Mouse (Mus musculus) mesoderm, embryonic 11.5 days (tissue): ENCODE results near the gene Arxes2.
"Not testable (repeated sequence)": the region's sequence is repeated elsewhere in the genome, so short reads cannot be mapped to it uniquely, and the experiment has no call there.

Experiments used
- DNase-seq: peaks from one replicate; pipeline ENCODE4 v3.0.0-alpha.2; 2012; ENCODE audit warnings: low read depth, low spot score

Gene Arxes2

DNA sequence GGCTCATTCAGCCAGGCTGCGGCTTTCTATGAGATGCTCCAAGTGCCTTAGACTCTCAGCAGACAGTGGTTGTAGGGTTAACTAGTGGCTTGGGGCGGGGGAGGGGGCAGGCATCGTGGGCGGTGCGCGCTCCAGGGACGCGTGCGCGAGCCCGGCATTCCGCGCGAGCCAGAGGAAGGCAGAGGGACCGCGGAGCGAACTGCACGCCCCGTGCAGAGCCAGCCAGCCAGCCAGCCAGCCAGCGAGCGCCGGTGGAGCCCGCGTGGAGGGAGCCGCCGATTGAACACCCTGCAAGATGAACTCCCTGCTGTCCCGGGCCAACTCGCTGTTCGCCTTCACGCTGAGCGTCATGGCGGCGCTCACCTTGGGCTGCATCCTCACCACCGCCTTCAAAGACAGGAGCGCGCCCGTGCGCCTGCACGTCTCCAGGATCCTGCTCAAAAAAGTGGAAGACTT is at the start of gene Arxes2:
Gene Arxes2, plus strand, starts transcription at position 161 of the 456 bp plus-strand sequence.
- not testable (repeated sequence) for DNase-seq

DNA sequence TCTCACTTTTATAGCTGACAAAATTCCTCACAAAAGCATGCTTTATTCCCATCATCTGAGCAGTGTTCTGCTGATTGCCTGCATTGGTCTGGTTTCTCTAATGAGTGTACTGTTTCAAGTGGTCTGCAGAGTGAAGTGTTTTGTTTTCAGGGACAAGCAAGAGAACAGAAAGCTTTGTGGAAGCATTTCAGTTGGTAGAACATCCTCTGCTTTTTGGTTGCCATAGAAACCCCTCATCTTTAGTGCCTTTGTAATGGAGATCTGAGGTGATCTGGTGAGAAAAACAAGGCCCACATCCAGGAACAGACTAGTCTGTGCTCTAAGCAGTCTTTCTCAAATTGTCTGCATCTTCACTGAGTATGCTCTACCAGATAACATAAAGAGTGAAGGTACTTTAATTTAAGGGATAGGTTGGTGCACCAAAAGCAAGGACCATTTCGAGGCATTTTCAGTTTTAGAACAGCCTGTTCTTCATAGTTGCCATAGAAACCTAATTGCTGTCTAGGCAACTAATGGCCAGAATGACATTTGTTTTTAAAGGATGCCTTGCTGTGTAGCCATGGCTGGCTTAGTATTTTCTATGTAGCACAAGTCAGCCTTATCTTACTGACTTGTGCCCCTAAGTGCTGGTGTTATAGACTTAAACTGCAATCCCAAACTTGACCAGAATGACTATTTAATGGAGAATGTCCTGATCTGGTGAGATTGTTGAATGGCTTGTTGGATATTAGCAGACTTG is 44.8 kb upstream of the Arxes2 start:
- no peak for DNase-seq

DNA sequence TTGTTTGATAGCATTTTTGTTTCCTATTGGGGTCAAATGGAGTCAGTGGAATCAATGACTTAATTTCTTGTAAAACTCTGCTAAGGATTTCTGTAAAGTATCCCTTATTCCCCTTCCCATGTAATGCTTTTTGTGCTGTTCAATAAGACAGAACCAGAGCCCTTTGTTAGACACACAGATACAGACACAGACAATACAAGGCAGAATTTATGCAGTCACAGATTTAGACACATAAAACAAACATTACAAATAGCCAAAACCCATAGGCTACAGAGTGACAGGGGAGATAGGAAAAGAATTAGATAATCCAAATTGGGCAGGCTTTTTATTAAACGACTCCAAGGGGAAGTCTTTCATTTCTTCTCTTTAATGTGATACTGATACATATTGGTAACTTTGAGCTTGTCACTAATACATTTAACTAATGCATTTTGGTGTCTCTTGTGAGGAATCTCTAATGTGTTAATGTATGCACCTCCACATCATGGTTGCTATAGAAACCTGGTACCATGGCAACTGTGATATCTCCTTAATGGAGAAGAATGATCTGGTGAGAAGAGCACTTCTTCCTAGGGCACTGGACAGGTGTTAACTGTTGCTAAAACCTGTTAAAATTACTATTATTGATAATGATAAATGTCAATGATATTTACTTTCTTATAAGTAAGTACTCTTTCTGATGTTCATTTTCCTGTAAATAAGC is 36.5 kb upstream of the Arxes2 start:
- no peak for DNase-seq

DNA sequence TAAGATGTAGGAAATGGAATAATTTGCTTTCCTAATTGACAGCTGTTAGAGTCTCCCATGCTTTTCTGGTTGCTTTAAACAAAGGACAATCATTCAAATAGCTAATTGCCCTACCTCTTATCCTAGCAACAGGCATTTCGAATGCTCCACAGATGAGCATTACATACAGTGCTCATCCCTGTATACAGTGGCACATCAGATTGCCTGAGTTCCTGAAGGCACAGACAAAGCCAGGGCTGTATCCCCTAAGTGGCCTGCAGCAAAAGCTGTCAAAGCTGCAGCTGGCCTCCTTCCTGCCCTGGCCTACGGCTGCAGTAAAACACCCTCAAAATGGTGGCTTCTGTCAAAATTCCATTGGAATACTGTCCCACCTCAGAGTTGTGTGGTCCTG is 35.9 kb upstream of the Arxes2 start:
- DNase-seq, result no peak

DNA sequence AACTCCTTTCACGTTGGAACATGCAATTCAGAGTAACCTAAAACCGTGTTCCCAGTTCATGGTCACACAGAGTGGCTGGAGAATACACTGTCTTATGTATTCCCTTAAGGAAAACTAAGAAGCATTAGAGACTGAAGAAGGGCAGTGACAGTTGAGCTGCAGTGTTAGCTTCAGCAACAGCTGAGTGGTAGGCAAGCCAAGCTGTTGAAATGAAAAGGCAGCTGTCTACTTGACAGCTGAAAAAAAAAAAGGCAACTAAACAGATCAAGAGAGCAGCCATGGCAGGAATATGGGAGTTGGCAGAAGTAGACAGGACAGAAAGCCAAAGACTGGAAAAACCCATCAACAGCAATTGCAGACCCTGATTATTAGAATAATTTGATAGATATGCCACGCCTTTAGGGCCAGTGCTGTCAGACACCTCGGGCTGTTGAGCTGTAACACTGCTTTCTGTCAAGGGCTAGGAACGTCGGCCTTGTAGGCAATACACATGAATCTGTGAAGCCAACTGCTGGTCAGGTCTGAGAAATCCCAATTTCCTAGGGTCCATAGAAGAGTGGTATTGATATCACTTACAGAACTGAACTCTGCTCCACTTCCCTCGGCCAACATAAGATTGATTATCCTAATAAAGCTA is 34.9 kb upstream of the Arxes2 start:
- no peak for DNase-seq

DNA sequence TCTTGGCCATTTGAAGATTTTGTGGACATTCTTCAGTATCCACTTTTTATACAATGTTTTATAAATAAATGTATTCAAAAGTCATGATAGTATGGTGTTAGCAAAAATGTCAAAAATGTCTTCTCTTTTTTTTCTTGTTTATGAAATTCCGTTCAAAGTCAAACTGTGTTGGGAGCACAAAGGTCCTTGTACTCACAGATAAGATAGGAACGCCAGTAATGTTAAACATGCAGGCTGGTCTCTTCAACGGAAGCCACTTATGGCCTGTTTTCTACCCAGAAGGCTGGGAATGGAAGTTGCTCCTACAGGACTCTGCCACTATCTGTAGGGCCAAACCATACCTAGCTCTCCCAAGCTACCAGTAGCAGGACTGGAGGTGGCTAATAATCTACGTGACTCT is 34.1 kb upstream of the Arxes2 start:
- no peak for DNase-seq

DNA sequence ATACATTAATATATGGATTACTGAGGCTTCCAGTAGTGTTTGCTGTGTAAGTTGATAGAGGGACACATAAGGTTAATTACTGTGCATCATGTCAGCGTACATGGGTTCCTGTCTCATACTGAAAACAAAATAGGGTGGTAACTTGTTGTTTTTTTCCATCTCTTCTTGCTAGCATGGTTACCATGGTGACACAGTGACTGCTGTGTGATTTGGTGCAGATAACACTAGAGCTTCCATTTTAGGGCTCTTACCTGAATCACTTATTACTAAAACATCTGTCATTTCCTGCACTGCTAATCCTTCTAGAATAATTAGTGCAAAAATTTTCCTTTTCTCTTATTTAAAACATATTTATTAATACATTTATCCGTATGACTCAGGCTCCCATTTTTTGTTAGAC is 31.3 kb upstream of the Arxes2 start:
- DNase-seq, result no peak

DNA sequence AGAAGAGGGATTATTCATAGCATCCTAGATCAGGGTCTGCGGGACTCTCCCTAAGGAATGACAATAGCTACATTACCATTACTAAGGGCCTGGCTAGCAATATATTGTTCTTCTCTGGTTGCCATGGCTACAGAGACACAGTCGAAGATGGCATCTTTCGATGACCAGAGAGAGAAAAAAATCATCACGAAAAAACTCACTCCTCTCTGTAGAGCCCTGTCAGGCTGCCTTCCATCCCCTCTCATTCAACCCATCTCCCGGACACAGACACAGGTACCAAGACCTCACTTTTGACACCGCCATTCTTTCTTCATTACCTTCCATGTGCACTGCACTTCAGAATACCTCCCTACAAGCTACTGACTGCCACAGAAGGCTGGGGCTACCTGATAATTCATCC is 30.5 kb upstream of the Arxes2 start:
- no peak for DNase-seq

DNA sequence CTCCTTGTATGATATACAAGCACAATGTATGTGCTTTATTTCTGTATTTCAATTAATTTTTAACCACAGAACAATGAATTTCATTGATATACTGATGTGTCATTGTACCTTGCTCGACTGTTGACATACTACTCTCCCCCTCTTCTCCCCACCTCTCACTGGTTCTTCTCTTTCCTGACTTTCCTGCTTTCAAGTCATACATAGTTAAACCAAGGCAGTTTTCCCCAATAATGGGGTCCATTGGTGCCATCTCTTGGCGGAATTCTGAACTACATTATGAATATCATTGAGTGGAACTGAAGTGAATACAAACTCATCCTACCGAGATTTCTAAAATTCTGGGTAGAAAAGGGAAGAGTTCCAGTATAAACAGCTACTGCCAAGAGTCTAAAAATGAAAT is 30.0 kb upstream of the Arxes2 start:
- peak; percentile 42 for DNase-seq

DNA sequence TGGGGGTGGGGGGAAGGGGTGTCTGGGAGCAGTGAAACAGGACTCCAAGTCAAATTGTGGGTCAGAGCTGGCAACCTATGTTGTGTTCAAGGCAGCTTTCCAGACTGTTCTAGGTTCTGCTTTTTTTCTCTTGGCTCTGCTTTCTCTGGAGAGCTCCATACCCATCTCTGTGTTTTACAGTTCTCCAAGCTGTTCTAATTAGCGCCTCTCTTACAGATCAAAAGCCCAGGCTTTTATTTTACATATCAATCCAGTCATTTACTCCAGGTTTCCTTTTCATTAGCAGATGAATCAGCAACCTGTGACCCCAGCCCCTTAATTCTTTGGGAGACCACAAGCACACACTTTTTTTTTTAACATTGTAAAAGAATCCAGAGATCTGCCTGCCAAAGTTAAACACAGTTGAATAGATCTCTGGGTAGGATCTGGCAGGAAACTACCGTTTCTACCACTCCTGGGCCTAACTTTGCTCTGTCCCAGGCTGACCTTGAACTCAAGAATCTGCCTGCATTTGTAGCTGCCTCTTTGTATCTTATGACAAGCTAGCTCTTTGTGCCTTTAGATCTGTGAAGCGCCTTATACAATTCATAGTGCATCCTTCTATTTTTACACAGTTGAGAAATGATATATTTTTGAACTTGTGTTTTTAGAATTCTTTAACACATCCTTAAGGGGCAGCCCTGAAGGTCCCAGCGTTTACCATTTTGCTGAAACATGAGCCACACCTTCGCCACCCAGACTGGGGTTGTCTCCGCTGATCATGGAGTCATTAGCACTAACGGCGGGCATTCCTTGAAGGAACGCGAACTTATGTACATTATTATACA is 19.8 kb upstream of the Arxes2 start:
- no peak for DNase-seq

DNA sequence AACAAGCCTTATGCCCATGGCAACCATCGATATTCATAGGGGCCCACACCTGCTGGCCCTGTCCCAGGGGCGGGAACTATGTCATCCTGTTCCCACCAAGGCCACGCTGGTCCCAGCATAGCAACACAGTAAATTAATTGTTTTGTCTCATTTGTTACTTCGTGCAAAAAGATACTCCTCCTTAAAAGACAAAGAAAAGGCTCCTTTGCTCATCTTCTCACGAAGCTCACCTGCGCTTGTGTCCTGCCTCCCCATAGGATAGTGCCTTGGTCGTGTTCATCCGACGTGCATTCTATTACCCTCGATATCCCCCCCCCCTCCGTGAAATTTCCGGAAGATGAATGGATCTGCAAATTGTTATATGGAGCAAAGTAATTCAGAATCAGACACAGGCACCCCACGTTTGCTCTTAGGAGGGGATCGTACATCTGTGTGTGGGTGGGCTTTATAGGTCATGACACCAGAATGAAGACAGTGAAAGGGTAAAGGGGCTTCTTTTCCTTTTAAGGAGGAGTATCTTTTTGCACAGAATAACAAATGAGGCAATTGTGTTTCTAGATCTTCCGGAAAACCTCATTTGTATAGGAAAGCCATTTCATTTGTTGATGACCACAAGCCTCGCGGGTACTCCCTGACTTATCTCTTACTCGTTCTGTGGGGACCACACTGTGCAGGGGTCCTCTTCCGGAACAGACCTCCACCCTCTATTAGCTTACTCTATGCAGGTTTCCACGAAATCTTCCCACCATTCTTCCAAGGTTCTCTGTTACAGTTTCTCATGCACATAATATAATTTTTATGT is 19.0 kb upstream of the Arxes2 start:
- DNase-seq, result no peak

DNA sequence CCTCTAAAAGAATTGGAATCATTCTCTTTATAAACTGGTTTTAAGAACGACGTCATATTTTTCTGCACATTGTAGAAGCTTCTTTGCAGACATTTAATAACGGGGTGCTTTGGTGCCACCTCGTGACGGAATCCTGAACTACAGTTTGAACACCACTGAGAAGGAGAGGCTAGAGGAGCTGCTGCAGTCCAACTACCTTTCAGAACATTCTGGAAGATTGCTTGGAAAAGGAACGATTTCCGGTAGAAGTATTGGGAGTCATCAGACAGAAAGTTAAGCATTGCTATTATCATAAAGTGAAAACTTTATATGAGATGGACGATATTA is 18.4 kb upstream of the Arxes2 start:
- peak; percentile 66 for DNase-seq

DNA sequence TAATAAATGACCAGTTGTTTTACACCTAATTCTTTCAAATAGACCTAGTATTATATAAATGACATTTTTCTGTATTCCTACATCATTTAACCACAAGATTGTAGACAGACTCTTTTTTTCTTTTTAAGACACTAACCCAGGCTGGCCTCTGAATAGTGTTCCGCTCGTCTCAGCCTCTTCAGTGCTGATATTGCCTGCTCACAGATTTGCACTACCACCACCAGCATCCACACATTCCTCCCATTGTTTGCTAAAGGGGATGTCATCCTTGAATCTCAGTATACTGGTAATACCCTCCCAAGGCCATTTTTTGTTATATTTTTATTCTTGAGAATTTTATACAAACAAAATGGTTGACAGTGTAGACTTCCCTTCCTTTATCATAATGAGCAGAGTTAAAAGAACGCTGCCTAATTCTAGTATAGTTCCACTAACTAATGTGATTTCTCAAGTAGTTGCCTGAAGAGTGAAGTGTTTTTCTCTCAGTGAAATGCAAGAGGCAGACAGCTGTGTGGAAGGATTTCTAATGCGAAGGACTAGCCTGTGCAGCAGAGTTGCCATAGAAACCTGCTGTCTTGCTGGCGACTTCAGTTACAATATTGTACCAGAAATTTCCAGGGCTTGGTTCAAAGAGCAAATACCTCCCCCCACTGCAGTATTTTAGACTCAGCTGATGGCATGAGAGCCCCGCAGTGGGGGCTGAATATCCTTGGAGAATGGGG is 8.9 kb upstream of the Arxes2 start:
- DNase-seq, result no peak

DNA sequence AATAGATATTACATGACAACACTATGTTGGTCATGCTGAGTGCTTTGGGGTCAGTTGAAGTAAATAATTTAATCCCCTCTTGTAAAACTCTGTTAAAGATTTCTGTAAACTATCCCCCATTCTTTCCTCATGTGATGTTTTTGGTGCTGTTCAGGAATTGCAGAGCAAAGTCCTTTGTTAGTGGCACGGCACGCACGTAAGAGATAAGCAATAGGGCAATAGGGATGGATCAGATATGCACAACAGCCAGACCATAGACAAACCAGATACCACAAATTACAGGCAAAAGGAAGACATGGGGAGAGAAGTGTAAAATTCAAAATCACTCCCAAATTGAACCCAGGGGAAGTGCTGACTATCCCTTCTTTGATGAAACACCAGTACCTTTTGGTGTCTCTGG is 7.4 kb upstream of the Arxes2 start:
- no peak for DNase-seq

DNA sequence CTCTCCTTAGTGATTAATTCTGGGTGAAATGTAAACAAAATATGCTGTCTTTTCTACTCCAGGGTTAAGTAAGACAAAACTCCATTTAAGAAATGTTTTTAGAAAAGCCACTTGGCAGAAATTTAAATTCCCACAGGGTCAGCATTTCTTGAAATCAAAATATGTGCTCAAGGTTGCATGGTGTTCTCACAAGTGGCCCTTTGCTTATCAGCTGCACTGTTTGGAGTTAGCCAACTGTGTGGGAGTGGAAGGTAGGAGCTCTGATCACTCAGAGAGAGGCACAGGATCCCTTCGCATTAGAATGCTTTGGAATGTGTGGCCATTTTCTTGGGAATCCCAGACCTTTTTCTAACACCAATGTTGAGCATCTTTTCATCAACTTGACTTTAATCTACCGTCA is 3.0 kb upstream of the Arxes2 start:
- DNase-seq, result no peak

DNA sequence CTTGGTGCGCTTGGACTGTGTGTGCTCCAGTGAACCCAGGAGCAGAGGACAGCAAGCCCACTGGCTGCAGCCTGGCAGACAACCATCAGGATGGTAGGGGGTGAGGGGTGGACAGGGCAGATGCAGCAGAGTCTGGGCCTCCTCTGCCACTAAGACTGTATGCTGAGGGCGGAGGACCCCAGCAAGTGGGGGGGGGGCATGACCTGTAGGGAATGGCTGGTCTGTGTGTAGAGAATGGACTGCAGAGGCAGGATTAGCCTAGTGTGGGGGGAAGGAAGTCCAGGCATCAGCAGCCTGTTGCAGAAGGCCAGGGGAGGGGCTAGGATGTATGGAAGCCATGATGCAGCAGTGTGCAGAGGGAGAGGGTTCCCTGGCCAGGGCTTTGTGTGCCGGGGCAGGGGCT is 431 bp upstream of the Arxes2 start:
- DNase-seq, result peak; percentile 6

DNA sequence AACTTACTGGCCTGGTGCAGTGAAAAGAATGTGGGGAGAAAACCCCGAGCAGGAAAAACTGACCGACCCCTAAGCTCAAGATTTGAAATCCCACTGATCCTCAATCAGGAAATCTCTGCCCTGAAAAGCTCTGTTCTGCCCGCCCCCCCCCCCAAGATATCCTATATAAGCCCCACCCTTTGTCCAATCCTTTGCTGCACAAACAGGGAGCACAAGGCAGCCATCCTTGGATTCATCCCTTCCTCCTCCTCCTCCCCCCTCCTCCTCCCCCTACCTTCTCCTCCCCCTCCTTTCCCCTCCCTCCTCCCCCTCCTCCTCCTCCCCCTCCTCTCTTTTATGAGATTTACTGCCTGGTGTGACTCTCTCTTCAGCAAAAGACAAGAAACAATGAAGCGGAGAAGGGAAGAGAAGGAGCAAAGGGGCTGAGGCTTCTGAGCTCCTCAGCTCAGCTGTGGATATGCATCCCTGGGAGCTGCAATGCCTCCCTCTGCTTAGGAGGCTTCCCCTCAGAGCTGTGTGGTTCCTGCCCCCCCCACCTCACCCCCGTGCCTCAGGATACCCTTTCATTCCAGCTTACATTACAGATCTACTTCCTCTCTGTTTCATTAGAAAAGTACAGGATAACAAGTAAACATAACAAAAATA is 13.7 kb downstream of the Arxes2 start:
- DNase-seq, result peak; percentile 6

DNA sequence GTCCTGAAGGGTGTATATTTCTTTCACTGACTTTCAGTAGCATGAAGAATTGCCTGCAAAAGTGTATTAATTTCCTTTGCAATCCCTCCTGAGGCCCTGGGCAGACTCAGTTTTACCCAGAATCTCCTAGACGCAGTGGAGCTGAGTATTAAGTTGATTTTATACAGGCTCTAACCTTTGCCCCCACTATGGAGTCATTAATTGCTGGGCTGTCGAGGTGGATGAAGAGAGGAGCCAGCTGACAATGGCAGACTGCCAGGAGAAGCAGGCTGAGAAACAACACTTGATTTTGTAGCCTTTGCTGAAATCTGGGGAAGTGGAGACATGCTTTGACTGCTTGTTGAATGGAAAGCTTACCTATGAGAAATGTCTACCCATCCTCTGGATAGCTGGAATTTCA is 20.8 kb downstream of the Arxes2 start:
- DNase-seq, result peak; percentile 41

DNA sequence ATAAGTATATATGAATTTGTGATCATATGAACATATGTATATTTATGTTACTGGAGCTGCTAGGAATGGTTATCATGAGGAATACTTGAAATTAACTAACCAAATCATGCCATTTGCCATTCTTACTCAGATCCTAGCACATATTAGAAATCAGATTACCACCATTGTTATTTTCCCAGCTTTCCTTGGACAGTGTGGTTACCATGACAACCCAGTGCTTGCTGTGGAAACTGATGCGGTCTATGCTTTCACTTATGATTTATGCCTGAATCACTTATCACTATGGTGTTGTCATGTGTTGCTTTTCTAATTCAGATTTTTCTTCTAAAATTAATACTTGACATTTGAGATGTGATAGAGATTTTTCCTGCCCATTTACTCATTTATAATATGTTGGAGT is 36.7 kb downstream of the Arxes2 start:
- DNase-seq, result no peak
